Mouse (Mus musculus) cerebellum, adult 2 months (tissue): ENCODE measurements at regions not wholly inside any gene's neighbourhood (a gene's known extent, or its start where the extent isn't known, plus 50 kb on each side); places are given as distances from the start of the nearest gene placed in this dataset.

Experiments
- DNase-seq, 2 experiments: peaks; one replicate each; pipeline ENCODE4 v3.0.0; 2021
- H3K27ac ChIP-seq: fragments of 200-500 bp; 2 replicates; pipeline ENCODE4 v1.5.1; 2012; ENCODE audit warnings: low read length, control low read depth, inconsistent platforms; ENCODE audit not compliant: insufficient read depth
- H3K27me3 ChIP-seq: fragments of 200-500 bp; 2 replicates; pipeline ENCODE4 v1.6.1; 2012; ENCODE audit warnings: inconsistent platforms, mild to moderate bottlenecking, low read length, moderate library complexity; ENCODE audit not compliant: control insufficient read depth, insufficient read depth
- H3K4me1 ChIP-seq: fragments of 200-500 bp; 2 replicates; pipeline ENCODE4 v1.6.1; 2011; ENCODE audit warnings: low read length; ENCODE audit not compliant: control insufficient read depth, insufficient read depth
- H3K4me3 ChIP-seq: fragments of 200-500 bp; replicated peaks from 2 replicates; pipeline ENCODE3; 2011; ENCODE audit warnings: mild to moderate bottlenecking, low read depth, low read length, control low read depth; ENCODE audit not compliant: insufficient read depth
- CTCF ChIP-seq: fragments of 200-500 bp; IDR thresholded peaks from 2 replicates; pipeline ENCODE4 v1.5.1; 2011; ENCODE audit warnings: low read depth, mild to moderate bottlenecking, control low read depth, low read length, moderate library complexity, borderline replicate concordance; ENCODE audit not compliant: insufficient read depth
- POLR2A ChIP-seq: fragments of 200-500 bp; IDR thresholded peaks from 2 replicates; pipeline ENCODE4 v1.6.1; 2011; ENCODE audit warnings: low read length, control low read depth, borderline replicate concordance; ENCODE audit not compliant: insufficient read depth
- WGBS: fragments of 180-500 bp; shearing (Covaris S2); methylation state at CpG from one replicate; pipeline ENCODE4 v1.1.7; 2018; 5-methylcytosine and 5-hydroxymethylcytosine counted together

DNA sequence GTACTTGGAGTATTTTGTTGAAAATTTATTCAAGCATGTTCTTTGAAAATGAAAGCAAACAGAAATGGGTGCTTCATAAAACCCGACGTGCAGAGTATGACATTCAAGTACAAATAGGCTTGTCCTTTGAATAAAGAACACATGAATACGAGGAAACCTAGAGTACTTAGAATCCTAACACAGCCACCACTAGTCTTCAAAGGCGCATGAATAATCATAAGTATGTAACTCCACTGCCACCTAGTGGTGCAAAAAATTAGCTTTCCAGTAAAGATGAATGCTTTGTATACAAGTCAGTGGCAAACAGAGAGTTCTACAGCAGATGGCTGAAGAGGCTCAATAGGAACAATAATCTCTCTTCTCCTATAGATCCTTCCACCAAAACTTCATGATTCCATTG is 1449.8 kb upstream of the Tenm3 start:
- DNase-seq: peak in 1 of 2 experiments; percentile 60
- H3K27ac ChIP-seq: no peak overlapping the region
- no peak overlapping the region for H3K4me3 ChIP-seq
- H3K4me1 ChIP-seq: no peaks in the 10 kb centered on the region
- 6% methylated on average over 4 of the region's 4 CpGs for WGBS
- TF ChIP-seq POLR2A (no peak), CTCF (peak; percentile 53; the same call in 1 of the 2 replicates)
- H3K27me3 ChIP-seq: no peaks in the 10 kb centered on the region

DNA sequence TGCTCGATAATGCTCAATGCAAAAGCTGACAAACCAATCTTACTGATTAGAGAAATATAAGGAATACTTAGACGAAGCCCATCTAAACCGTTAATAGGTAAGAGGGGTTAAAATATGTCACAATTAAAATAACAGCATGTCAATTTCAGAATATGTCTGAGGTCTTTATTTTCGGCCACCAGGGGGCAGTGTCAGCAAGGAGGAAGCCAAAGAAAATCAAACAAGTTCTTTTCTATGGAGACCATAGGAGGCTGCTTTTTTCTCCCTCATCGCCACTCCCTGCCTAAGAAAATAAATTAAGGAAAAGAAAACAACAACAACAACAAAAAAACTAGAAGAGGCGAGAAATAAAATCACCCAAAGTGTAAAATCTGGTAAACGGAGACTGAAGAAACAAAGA is 1448.4 kb upstream of the Tenm3 start:
- H3K4me1 ChIP-seq: no peaks in the 10 kb centered on the region
- DNase-seq: peak; percentile 19 to 48
- H3K27ac ChIP-seq: no peak overlapping the region
- no peaks in the 10 kb centered on the region for H3K27me3 ChIP-seq
- WGBS: 44% methylated on average over 7 of the region's 7 CpGs
- H3K4me3 ChIP-seq: no peak overlapping the region
- TF ChIP-seq POLR2A (no peak), CTCF (peak; percentile 31; the same call in 1 of the 2 replicates)

DNA sequence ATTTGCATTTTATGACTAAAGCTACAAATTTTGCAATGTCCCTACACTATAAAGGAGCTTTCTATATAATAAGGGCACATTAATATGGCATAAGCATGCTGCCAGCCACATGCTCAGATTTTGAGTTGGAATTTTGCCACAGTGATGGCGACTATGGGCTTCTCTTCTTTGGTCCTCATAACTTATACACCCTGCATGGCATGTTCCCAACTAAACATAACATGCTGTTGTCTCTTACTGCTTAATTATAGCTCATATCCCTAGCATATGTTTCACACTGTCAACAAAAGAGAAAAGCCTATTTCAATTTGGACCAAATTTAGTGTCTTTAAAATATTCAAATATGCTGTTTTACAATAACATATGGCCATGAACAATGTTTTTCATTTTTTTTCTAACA is 1432.6 kb upstream of the Tenm3 start:
- WGBS: 16% methylated on average over 1 of the region's 1 CpGs
- TF ChIP-seq CTCF: no peak
- no peak for TF ChIP-seq POLR2A
- no peak for DNase-seq
- H3K27ac ChIP-seq: no peak overlapping the region
- H3K4me3 ChIP-seq: no peak overlapping the region
- H3K4me1 ChIP-seq: no peaks in the 10 kb centered on the region
- H3K27me3 ChIP-seq: no peaks in the 10 kb centered on the region

DNA sequence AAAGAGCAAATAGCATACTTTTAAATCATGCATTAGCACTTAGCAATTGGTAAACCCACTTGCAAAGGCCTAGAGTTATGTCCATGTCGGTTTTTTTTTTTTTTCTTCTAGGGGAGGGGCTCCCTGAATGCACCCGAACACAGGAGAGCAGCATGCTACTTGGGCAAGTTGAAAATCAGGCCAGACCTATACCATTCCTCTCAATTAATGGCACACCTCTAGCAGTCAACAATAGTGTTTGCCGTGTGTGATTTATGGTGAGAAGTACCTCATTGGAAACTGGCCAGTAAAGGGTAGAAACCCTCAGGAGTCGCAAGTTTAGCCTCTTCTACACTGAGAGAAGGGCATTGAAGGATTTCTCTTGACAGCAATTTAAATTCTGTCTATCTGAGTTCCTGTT is 1421.0 kb upstream of the Tenm3 start:
- Histone ChIP-seq H3K27me3 (no peaks in the 10 kb centered on the region), H3K27ac (no peak overlapping the region), H3K4me3 (no peak overlapping the region), H3K4me1 (no peaks in the 10 kb centered on the region)
- 68% methylated on average over 4 of the region's 4 CpGs for WGBS
- no peak for DNase-seq
- TF ChIP-seq CTCF (no peak), POLR2A (no peak)
